Mouse (Mus musculus) skeletal muscle tissue, postnatal 0 days (tissue): ENCODE data around the gene Ripor2. TPM values are rescaled to one million over a fixed set of nuclear protein-coding genes. Genes with fewer than 3 reads are reported as not detected.

ENCODE experiments used
- polyA plus RNA-seq: library from polyadenylated mRNA; unstranded; fragments of >200 nt; fragmentation: Nextera tagmentation; extraction: Ambion mirVana; gene quantifications from 2 replicates; pipeline ENCODE4 v1.2.1, GENCODE M21; 2015

Ripor2 gene
- polyA plus RNA-seq: 6.5 and 7.1 TPM in 2 replicates

DNA sequence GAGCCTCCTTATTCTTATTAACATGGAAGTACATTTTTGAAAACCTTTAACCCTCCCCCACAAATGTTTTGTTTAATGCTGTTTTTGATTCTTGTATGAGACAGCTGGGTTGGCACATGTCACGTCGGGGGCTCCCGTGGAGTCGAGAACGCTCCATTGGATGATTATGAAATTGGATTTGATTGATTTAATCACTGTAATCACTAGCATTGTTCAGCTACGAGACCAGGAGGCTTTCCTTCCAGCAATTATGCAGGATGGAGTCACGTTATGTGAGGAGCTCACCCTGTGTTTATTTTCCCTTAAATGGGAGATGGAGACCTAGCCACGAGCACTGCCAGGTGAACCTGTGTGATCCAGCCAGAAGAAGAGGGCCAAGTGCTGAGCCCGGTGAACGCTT, at the start of gene Ripor2:
Ripor2 (plus strand) TSS at position 357 of the 400 bp plus-strand sequence.

DNA sequence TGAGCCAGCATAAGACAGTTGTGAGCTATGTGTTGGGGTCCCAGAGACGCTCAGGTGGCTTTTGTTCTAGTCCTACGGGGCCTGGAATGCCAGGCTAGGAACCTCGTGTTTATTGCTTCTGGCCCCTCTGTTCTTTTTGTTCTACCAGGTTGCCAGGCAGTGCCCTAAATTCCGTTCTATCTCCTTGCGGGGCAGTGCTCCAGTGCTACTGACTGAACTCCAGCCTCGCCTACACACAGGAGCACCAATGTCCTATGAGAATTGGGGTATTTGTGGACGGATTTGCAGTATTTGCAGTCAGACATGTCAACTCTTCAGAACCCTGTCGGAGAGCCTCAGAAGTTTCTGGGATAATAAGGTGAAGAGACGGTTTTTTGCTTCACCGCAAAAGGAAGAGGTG, 159.0 kb downstream of the Ripor2 start, which contains the start of gene Armh2:
Armh2 (plus strand) TSS at position 205 of the 400 bp plus-strand sequence.

DNA sequence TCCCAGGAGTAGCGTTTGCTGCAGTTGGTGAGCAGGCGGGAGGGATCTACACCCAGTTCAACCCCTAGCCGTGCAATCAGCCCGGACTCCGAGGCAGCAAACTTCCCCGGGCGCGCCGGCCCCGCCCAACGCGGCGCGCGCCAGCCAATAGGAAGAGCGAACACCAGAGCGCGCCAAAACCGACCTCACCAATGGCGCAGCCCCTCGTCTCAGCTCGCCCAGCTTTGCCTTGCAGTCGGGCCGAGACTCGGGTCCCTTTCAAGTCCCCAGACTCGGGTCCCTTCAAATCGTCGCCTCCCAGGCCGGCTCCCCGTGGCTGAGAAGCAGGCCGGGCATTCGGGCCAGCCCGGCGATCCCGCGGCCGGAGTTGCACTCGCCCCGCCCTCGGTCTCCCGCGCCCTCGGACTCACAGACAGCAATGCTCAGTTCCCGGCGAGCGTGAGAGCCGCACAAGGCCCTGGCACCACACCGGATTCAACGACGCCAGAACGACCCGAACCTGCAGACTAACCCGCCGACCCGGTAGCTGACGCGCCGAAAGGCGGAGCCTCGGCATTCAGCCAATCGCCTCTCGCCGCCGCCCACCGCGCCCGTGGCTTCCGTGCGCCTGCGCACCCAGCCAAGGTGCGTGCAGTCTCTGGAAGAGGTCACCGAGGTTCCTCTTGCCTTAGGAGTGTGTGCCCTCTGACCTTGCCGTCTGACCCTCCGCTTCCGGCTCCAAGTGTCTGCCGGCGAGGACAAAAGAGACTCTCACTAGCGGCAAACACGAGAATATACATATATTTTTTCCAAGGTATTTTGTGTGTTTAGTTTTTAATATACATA, 179.6 kb downstream of the Ripor2 start, which contains the start of gene Gmnn:
Gmnn (minus strand) TSS at position 521 of the 825 bp plus-strand sequence.

Other genes starting within 250 kb of the Ripor2 start
- not detected in 2 replicates for gene Armh2, start 159.0 kb downstream of the Ripor2 start, polyA plus RNA-seq
- gene Gmnn, start 179.7 kb downstream of the Ripor2 start, polyA plus RNA-seq: 14.3 and 17.9 TPM in 2 replicates
- 9.7 and 10.4 TPM in 2 replicates for gene BC005537, start 219.5 kb downstream of the Ripor2 start, polyA plus RNA-seq
- gene Acot13, start 249.4 kb downstream of the Ripor2 start, polyA plus RNA-seq: 161 and 181 TPM in 2 replicates
- 15.2 and 17.2 TPM in 2 replicates for gene Tdp2, start 249.5 kb downstream of the Ripor2 start, polyA plus RNA-seq